Mouse (Mus musculus) ES-E14 (cell line): ENCODE results near the gene Nwd2.

Source experiments
- MAFK ChIP-seq: IDR thresholded peaks from 2 replicates; pipeline ENCODE4 v1.6.1; 2014; ENCODE audit warnings: mild to moderate bottlenecking, low read depth, low read length, inconsistent platforms; ENCODE audit not compliant: insufficient read depth
- ZC3H11A ChIP-seq: IDR thresholded peaks from 2 replicates; pipeline ENCODE4 v1.6.1; 2012; ENCODE audit warnings: low read depth, mild to moderate bottlenecking, inconsistent platforms, low read length, borderline replicate concordance

DNA sequence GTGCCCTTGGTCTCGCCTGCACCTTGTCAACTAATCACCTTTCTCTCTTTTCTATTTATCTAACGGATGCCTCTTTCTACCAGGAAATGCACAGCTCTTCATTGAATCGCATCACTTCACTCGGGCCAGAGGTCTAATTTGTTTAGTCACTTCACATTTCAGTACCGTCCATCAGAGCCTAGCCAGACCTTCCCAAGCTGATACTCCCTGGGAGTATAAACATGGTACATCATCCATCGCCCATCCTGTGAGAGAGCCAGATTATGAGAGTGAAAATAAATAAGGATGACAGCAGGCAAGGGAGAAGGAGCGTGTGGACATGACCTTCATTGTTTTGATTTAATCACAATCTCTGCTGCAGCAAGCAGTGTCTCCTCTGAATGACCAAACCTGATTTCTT, 86.6 kb downstream of the Nwd2 start:
- TF ChIP-seq ZC3H11A (no peak), MAFK (no peak)
